In genomic region chr17:24362527-24362926, GRCm38 (mm10) we compare ENCODE assay signal across 19 mouse cellular contexts. TPM values are rescaled to one million over a fixed set of nuclear protein-coding genes. Genes with fewer than 3 reads are reported as not detected.
DNase-seq lines count a peak whose midpoint lies in the region; ATAC-seq and TF ChIP-seq lines count a peak whose summit lies in the region.
"Had no signal": no experiment of that assay in that cellular context is flagged by ENCODE, and none has a peak within 500 bp of the region (broad histone marks: within the 10 kb centered on the region; RNA-seq: fewer than 3 reads in every experiment).

No protein-coding gene starts in this region.

- peaks cover 6% of the 10 kb centered on the region; the same call in 1 of the 2 replicates for H3K36me3 ChIP-seq in lung, postnatal 0 days (ENCODE audit: insufficient read depth, low read length)
- 0 out of 2 replicates have a peak, but pooled peaks cover 7% of the 10 kb centered on the region for H3K36me3 ChIP-seq in kidney, embryonic 16.5 days (ENCODE audit: insufficient read depth, low read length)
- peaks cover 21% of the 10 kb centered on the region for H3K36me3 ChIP-seq in liver, embryonic 16.5 days (ENCODE audit: control insufficient read depth, insufficient read depth)

- H3K4me2 ChIP-seq in lung, postnatal 0 days (replicated peaks; ENCODE audit: low read depth, low read length): no peak overlapping the region
- no peak overlapping the region for H3K4me2 ChIP-seq in kidney, embryonic 16.5 days (replicated peaks; ENCODE audit: low read depth, low read length)
- H3K4me2 ChIP-seq in liver, embryonic 16.5 days (ENCODE audit: low read depth, low read length): no peak overlapping the region
- H3K4me2 ChIP-seq: limb, embryonic 13.5 days had no signal

- TF ChIP-seq CTCF in lung, postnatal 0 days (IDR thresholded peaks at IDR 0.05): no peak

- no peak overlapping the region for H3K9ac ChIP-seq in lung, postnatal 0 days (replicated peaks; ENCODE audit: low read depth)
- no peak overlapping the region for H3K9ac ChIP-seq in kidney, embryonic 16.5 days (replicated peaks; ENCODE audit: low read length)
- no peak overlapping the region for H3K9ac ChIP-seq in liver, embryonic 16.5 days (ENCODE audit: low read depth, low read length)
- H3K9ac ChIP-seq: limb, embryonic 13.5 days had no signal

- WGBS in lung, postnatal 0 days: 55% methylated on average over 9 of the region's 9 CpGs
- WGBS in kidney, embryonic 16.5 days: 73% methylated on average over 9 of the region's 9 CpGs
- WGBS in liver, embryonic 16.5 days (ENCODE audit: insufficient replicate concordance): 72% methylated on average over 9 of the region's 9 CpGs

- H3K4me3 ChIP-seq in lung, postnatal 0 days (ENCODE audit: low read depth, low read length): no peak overlapping the region
- no peak overlapping the region for H3K4me3 ChIP-seq in kidney, embryonic 16.5 days (ENCODE audit: low read length)
- H3K4me3 ChIP-seq in liver, embryonic 16.5 days (ENCODE audit: low read depth, low read length): no peak overlapping the region
- H3K4me3 ChIP-seq: limb, embryonic 13.5 days; midbrain, embryonic 10.5 days had no signal

- H3K9me3 ChIP-seq in lung, postnatal 0 days (ENCODE audit: low read length): no peaks in the 10 kb centered on the region
- no peaks in the 10 kb centered on the region for H3K9me3 ChIP-seq in kidney, embryonic 16.5 days (ENCODE audit: low read length)
- no peaks in the 10 kb centered on the region for H3K9me3 ChIP-seq in liver, embryonic 16.5 days (replicated peaks; ENCODE audit: control insufficient read depth, low read length)
- H3K9me3 ChIP-seq: limb, embryonic 13.5 days; midbrain, embryonic 10.5 days had no signal

- TF ChIP-seq EP300 in lung, postnatal 0 days (IDR thresholded peaks at IDR 0.05): 0 out of 2 replicates have a peak, but pooled peaks have one; percentile 15

- DNase-seq in lung, postnatal 0 days (ENCODE audit: low spot score): peak; percentile 76
- DNase-seq in lung, postnatal 14 days: no peak
- no peak for DNase-seq in layer of hippocampus, postnatal 36 days
- no peak for DNase-seq in frontal cortex, postnatal 25 days (ENCODE audit: low spot score in 2 of 2)
- DNase-seq: adrenal gland, postnatal 36 days; B cell, adult 2 months; cerebellum, adult 8-10 months; heart, adult 18-20 months; thymus, postnatal 14 days had no signal

- peaks cover 17% of the 10 kb centered on the region; the same call in 1 of the 2 replicates for H3K4me1 ChIP-seq in lung, postnatal 0 days (ENCODE audit: insufficient read depth, low read depth, low read length)
- H3K4me1 ChIP-seq in kidney, embryonic 16.5 days (ENCODE audit: insufficient read depth, low read length): no peaks in the 10 kb centered on the region
- H3K4me1 ChIP-seq in liver, embryonic 16.5 days (ENCODE audit: control insufficient read depth, low read depth, low read length): peaks cover 23% of the 10 kb centered on the region
- H3K4me1 ChIP-seq: limb, embryonic 13.5 days had no signal

- no peak; the same call in 1 of the 2 replicates for ATAC-seq in lung, postnatal 0 days
- ATAC-seq in kidney, embryonic 16.5 days (ENCODE audit: low FRiP score, low TSS enrichment): peak; percentile 93
- ATAC-seq in liver, embryonic 16.5 days (ENCODE audit: low read depth): peak; percentile 84
- ATAC-seq in megakaryocyte-erythroid progenitor cell, adult 5-6 weeks (replicated peaks; ENCODE audit: low FRiP score, low TSS enrichment, poor library complexity, severe bottlenecking): no peak
- ATAC-seq: inflammation-experienced regulatory T-cells, adult 6 months; Patski had no signal

- H3K27me3 ChIP-seq in lung, postnatal 0 days (replicated peaks; ENCODE audit: insufficient read depth, low read length): no peaks in the 10 kb centered on the region
- H3K27me3 ChIP-seq in kidney, embryonic 16.5 days (ENCODE audit: insufficient read depth, low read length): no peaks in the 10 kb centered on the region
- H3K27me3 ChIP-seq in liver, embryonic 16.5 days (ENCODE audit: control insufficient read depth, insufficient read depth, low read depth, low read length): no peaks in the 10 kb centered on the region
- H3K27me3 ChIP-seq: limb, embryonic 13.5 days; Patski had no signal

- no peak overlapping the region for H3K27ac ChIP-seq in lung, postnatal 0 days (ENCODE audit: low read length)
- H3K27ac ChIP-seq in kidney, embryonic 16.5 days (ENCODE audit: low read length): no peak overlapping the region
- peak overlapping the region; percentile 56 for H3K27ac ChIP-seq in liver, embryonic 16.5 days (ENCODE audit: low read length)
- H3K27ac ChIP-seq: limb, embryonic 13.5 days; midbrain, embryonic 10.5 days had no signal

RNA-seq across cellular contexts. Expression of gene Abca3, which starts 10.8 kb away (rescaled TPM):
- 66.4 and 71.5 TPM in 2 replicates for polyA plus RNA-seq in lung, postnatal 0 days (2015; fragmentation: Nextera tagmentation; extraction: Ambion mirVana)
- 20.8 and 22.6 TPM in 2 replicates for polyA plus RNA-seq in kidney, embryonic 16.5 days (2015; fragmentation: Nextera tagmentation; extraction: Ambion mirVana)
- 13.4 and 15.0 TPM in 2 replicates for polyA plus RNA-seq in liver, embryonic 16.5 days (2015; fragmentation: Nextera tagmentation; extraction: Ambion mirVana)
- total RNA-seq in layer of hippocampus, postnatal 36 days (2021): 10 to 100 TPM; 64.8 to 65.3 TPM
- 103 and 105 TPM in 2 replicates for total RNA-seq in megakaryocyte-erythroid progenitor cell, adult 5-6 weeks (2014; fragmentation: Nextera tagmentation)
- total RNA-seq in megakaryocyte-erythroid progenitor cell, adult 5-6 weeks (2017): 30.3 and 39.6 TPM in 2 replicates

RNA-seq across cellular contexts. Expression of gene Abca17, which starts 11.7 kb away (rescaled TPM):
- 1.5 and 1.7 TPM in 2 replicates for polyA plus RNA-seq in lung, postnatal 0 days (2015; fragmentation: Nextera tagmentation; extraction: Ambion mirVana)
- 0.22 TPM in 1 of 2 replicates, not detected in the other for polyA plus RNA-seq in kidney, embryonic 16.5 days (2015; fragmentation: Nextera tagmentation; extraction: Ambion mirVana)
- polyA plus RNA-seq in liver, embryonic 16.5 days (2015; fragmentation: Nextera tagmentation; extraction: Ambion mirVana): not detected in 2 replicates
- 1 to 10 TPM in 1 of 2 experiments, under 1 TPM in 1; 0.96 to 1.1 TPM for total RNA-seq in layer of hippocampus, postnatal 36 days (2021)
- total RNA-seq in megakaryocyte-erythroid progenitor cell, adult 5-6 weeks (2014; fragmentation: Nextera tagmentation): not detected in 2 replicates
- total RNA-seq in megakaryocyte-erythroid progenitor cell, adult 5-6 weeks (2017): not detected in 2 replicates
- total RNA-seq: gastrocnemius, adult 8-10 months had no signal
- polyA plus RNA-seq: embryonic facial prominence, embryonic 14.5 days; inflammation-experienced regulatory T-cells, adult 6 months; limb, embryonic 13.5 days; stomach, embryonic 14.5 days had no signal

RNA-seq across cellular contexts. Expression of gene Rnps1, which starts 51.8 kb away (rescaled TPM):
- 99.6 and 109 TPM in 2 replicates for polyA plus RNA-seq in lung, postnatal 0 days (2015; fragmentation: Nextera tagmentation; extraction: Ambion mirVana)
- 300 and 327 TPM in 2 replicates for polyA plus RNA-seq in kidney, embryonic 16.5 days (2015; fragmentation: Nextera tagmentation; extraction: Ambion mirVana)
- polyA plus RNA-seq in liver, embryonic 16.5 days (2015; fragmentation: Nextera tagmentation; extraction: Ambion mirVana): 96.9 and 101 TPM in 2 replicates
- total RNA-seq in layer of hippocampus, postnatal 36 days (2021): 100 to 1,000 TPM; 123 to 127 TPM
- total RNA-seq in megakaryocyte-erythroid progenitor cell, adult 5-6 weeks (2014; fragmentation: Nextera tagmentation): 325 and 334 TPM in 2 replicates
- total RNA-seq in megakaryocyte-erythroid progenitor cell, adult 5-6 weeks (2017): 263 and 290 TPM in 2 replicates

Comparison
In these comparisons a context has a peak if more than half of its experiments do, and no peak if none do; other contexts are left out.
1. ATAC-seq: peak in kidney, embryonic 16.5 days (single experiment) and liver, embryonic 16.5 days (single experiment); none in lung, postnatal 0 days (single experiment) and megakaryocyte-erythroid progenitor cell, adult 5-6 weeks (single experiment).